Mouse (Mus musculus): ENCODE measurements around the gene Zhx3.

Gene Zhx3

GRCm38 (mm10) chr2:160872890-160873382, at the start of gene Zhx3:
TSS of gene Zhx3 (minus strand) at chr2:160872998.
- peak; percentile 94 for DNase-seq (ENCODE audit: low read depth, low spot score)

DNA sequence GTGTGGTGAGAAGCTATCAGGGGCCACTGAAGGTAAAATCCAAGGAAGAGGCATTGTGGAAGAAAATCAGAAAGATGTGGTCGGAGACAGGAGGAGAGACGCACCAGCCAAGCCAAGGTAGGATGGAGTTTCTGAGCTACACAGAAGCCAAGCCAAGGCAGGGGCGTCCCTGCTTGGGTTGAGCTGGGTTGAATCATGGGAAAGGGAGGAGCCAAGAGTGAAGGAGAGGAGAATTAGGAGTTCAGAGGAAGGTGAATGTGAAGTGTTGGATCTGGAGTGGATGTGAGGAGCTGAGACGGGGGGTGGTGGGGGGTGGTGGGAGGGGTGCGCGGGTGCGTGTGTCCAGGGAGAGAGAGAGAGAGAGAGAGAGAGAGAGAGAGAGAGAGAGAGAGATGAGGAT, 48.5 kb upstream of the Zhx3 start:
- no peak for DNase-seq (ENCODE audit: low read depth, low spot score)

DNA sequence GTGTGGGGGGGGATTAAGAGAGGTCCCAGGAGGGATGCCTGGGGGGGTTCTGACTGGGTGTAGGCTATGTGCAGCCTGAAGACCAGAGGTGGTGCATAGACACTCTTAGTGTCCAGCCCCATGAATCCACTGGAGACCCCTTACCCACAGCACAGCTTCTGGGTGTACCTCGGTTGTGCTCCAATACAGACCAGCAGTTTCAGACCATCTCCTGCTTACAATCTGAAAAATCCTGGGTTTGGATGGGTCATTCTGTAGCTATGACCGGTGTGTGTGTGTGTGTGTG, 46.1 kb upstream of the Zhx3 start:
- DNase-seq (ENCODE audit: low read depth, low spot score) = no peak

GRCm38 (mm10) chr2:160918154-160918929, 45.5 kb upstream of the Zhx3 start:
- DNase-seq (ENCODE audit: low read depth, low spot score) = no peak

- DNase-seq (ENCODE audit: low read depth, low spot score) = no peak
Measured at GRCm38 (mm10) chr2:160917313-160917712, 44.5 kb upstream of the Zhx3 start.

DNA sequence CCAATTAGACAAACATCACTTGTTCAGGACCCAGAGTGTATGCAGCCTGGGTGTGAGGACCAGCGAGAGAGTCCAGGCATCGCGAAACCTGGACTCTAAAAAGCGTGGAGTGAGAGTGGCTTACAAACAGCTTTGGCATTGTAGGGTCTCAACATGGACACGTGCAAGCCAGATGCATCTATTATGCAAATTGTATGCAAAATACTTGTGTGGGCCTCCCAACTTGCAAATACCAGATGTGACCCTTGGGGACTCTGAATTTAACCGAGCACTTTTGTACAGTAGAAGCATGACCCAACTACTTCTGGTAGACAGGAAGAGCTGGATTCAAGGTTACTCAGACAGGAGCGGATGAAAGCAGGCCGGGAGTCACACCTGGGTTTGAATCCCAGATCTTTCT, 43.9 kb upstream of the Zhx3 start:
- no peak for DNase-seq (ENCODE audit: low read depth, low spot score)

DNA sequence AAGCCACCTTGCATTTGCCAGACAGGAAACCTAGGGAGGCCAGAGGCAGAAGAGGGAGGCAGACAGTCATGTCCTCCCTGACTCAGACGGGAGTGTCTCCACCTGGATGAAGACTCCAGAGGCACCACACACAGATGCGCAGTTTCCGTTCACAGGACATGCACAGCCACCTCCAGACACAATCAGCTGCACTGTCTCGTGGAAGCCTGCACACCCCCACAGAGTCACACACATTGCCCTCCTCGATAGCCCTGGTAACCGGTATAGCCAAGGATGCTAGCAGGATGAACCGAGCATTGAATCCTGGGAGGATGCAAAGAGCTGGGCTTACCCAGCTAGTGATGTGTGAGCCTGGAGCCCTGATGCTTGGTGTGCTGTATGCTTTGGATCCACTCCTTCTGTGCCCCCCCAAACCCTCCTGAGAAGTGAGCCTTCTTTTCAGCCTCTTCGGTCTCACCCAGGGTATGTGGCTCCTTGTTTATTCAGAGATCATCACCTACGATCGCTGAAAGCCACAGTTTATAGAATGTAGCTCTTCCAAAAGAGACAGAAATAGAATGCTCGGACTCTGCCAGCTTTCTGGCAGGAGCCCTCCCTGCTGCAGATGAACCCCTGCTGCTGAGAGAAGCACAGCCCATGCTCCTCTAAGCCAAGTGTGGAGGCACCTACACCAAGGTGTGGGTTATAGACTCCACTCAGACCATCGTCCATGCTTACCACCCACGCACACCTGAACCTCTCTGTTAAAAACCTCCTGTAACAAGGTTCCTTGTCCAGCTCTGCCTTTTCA, 43.2 kb upstream of the Zhx3 start:
- no peak for DNase-seq (ENCODE audit: low read depth, low spot score)

- no peak for DNase-seq (ENCODE audit: low read depth, low spot score)
Measured at GRCm38 (mm10) chr2:160914656-160915055, 41.9 kb upstream of the Zhx3 start.

- DNase-seq (ENCODE audit: low read depth, low spot score) = peak; percentile 47
Measured at GRCm38 (mm10) chr2:160912231-160912671, 39.5 kb upstream of the Zhx3 start, which contains the start of gene Emilin3. TSS of gene Emilin3 (minus strand) at chr2:160912328.

DNA sequence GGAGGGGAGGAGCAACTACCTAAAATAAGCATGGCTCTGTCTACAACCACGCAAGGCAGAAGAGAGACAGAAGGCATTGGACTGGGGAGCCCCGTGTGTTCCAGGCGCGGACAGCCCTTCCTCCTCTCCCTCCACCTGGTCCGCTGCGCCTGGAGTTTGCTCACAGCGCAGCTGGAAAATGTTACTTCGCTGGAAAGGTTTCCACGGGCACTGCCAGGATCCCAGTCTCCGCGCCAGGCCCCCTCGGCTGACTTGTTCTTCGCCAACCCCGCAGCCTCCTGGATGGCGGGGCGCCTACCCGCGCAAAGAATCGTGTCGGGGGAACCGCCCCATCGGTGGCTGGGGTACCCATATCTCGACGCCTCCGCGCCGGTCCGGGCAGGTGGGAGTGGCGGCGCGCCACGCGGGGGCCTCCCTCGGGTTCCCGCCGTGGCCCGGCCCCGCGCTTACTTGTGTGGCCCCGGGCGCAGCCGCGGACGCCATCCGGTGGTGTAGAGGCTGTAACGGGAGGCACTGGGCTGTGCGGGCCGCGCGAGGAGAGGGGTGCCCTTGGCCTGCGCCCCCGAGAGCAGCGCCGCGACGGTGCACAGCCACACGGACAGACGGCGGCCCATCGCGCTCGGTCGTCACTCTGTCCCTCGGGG, 38.9 kb upstream of the Zhx3 start:
- DNase-seq (ENCODE audit: low read depth, low spot score) = peak; percentile 35

GRCm38 (mm10) chr2:160910633-160911032, 37.8 kb upstream of the Zhx3 start:
- no peak for DNase-seq (ENCODE audit: low read depth, low spot score)

DNA sequence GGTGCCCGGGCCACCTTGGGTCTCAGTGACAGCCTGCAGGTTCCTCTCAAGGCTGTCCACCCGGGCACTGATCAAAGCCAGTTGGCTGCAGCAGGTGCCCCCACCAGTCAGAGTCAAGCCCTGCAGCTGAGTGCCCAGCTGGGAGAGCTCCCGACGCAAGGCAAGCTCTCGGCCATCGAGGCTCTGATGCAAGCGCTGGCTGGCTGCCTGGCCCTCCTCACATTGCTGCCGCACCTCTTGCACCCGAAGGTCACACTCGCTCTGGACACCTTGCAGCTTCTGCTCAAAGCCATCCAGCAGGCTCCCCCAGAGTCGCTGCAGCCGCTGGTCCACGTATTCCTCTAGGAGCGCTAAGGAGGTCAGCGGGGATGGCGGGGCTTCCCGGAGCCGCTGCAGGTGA, 35.8 kb upstream of the Zhx3 start:
- DNase-seq (ENCODE audit: low read depth, low spot score) = no peak

DNA sequence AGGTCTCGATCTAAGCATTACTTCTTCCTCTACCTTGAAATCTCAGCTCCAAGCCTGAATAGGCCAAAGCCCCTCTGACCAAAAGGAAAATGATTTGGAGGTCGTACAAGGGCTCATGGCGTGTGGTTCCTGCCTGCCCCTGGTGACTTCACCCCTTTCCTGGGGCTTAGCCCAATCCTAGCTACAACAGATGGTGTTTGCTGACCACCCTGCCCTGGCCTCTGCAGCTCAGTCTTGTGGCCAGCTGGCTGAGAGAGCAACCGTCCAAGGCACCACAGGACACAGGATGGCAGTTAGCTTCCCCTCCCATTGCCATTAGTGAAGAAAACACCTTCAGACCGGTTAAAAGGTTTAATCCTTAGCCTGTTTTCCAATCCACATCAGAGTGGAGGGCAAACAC, 33.3 kb upstream of the Zhx3 start:
- DNase-seq (ENCODE audit: low read depth, low spot score) = no peak

DNA sequence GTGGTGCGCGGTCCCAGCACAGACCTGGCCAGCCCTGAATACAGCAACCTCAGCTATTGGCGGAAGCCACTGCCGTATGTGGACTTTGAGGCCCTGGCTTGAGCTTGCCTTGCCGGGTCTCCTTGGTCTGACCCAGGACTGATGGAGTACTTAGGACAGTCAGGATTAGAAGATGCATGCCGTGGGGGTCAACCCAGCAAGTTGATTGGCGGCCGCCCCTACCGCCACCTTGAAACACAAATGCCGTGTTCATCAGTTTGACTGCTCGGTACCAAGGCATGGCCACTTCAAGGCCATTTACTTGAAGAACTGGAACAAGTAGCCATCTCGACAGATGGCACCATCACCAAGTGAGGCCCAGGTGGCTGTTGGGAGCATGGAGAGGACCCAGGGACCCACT, 32.5 kb upstream of the Zhx3 start:
- DNase-seq (ENCODE audit: low read depth, low spot score) = no peak

- DNase-seq (ENCODE audit: low read depth, low spot score) = no peak
Measured at GRCm38 (mm10) chr2:160901656-160902412, 29.0 kb upstream of the Zhx3 start.

GRCm38 (mm10) chr2:160891697-160892096, 18.9 kb upstream of the Zhx3 start:
- no peak for DNase-seq (ENCODE audit: low read depth, low spot score)

GRCm38 (mm10) chr2:160891045-160891444, 18.2 kb upstream of the Zhx3 start:
- DNase-seq (ENCODE audit: low read depth, low spot score) = no peak

DNA sequence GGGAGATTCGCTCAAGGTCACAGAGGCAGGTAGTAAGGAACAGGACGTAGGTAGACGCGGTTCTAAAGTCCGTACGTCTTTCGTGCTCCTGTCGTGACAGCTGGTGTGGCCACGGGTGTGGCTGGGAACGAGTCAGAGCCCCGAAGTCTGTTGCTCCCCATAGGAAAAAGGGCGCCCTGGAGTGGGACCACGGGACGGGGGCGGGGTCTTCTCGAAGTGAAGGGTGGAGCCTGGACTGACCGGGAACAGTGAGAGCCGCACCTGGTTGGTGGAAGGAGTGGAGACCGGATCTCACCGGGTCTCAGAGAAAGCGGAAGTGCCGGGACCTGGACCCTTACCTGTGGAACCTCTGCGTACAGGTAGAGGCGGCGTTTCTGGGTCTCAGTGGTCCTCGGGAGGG, 15.1 kb upstream of the Zhx3 start:
- peak; percentile 85 for DNase-seq (ENCODE audit: low read depth, low spot score)

- DNase-seq (ENCODE audit: low read depth, low spot score) = peak; percentile 85
Measured at GRCm38 (mm10) chr2:160887284-160887683, 14.5 kb upstream of the Zhx3 start.

DNA sequence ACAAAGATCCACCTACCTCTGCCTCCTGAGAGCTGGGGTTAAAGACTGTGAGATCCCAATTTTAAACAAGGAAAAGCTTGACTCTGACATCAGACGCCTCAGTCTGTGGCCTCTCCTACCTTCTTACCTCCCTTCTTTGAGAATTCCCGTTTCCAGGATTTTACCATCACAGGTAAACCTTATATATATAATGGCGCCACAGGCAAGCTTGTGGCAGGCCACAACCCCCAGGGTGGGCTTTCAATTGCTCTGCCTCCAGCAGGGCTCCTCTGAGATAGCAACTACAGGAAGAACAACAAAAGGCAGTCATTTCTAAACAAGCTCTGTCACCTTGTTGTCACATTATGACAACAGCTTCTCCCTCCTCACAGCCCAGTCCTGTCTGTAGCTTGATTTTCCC, 13.4 kb upstream of the Zhx3 start:
- no peak for DNase-seq (ENCODE audit: low read depth, low spot score)

DNA sequence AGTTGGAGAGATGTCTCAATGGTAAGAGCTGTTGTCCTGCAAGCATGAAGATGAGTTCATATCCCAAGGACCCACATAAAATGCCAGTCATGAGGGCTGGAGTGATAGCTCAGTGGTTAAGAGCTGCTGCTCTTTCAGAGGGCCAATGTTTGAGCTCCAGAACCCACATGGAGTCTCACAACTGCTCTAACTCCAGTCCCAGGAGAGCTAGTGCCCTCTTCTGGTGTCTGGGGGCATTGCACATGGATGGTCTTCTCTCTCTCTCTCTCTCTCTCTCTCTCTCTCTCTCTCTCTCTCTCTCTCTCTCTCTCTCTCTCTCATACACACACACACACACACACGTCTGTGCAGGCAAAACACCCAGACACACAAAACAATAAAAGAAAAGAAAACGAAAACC, 12.0 kb upstream of the Zhx3 start:
- DNase-seq (ENCODE audit: low read depth, low spot score) = peak; percentile 71

DNA sequence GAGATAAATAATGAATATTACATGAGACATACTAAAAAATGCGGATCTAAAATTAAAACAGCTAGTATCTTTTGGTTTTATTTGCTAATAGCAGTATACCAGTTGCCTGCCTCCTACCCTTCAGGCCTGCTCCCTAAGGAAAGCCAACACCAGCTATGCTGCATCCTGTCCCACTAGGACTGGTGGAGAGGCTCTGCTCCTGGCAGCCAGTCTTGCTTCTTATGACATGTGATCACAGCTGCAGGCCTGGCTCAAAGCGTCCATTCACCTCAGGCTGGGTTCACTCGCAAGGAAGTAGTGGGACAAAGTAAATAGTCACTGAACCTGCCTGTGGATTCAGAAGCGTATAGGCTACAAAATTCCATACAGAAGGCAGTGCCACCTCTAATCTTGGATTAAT, 11.1 kb upstream of the Zhx3 start:
- no peak for DNase-seq (ENCODE audit: low read depth, low spot score)
